Mouse (Mus musculus): ENCODE results near the gene Slc5a2. TPM values are rescaled to one million over a fixed set of nuclear protein-coding genes. Genes with fewer than 3 reads are reported as not detected.
A peak's percentile ranks its signal among the peaks of the same experiment; 100 is the strongest.

Slc5a2 gene
- total RNA-seq (2014; fragmentation: Nextera tagmentation) (not detected in 2 replicates), total RNA-seq (2017) (not detected in 2 replicates)

- ATAC-seq (replicated peaks; ENCODE audit: poor library complexity, severe bottlenecking), result no peak
Observed at GRCm38 (mm10) chr7:128265411-128265810, at the start of gene Slc5a2. Gene Slc5a2, plus strand, starts transcription at chr7:128265657.

GRCm38 (mm10) chr7:128219952-128220351 is 45.5 kb upstream of the Slc5a2 start:
- no peak for ATAC-seq (replicated peaks; ENCODE audit: poor library complexity, severe bottlenecking)

- ATAC-seq (replicated peaks; ENCODE audit: poor library complexity, severe bottlenecking), result no peak
Observed at GRCm38 (mm10) chr7:128220936-128221335, 44.5 kb upstream of the Slc5a2 start.

GRCm38 (mm10) chr7:128231741-128232140 is 33.7 kb upstream of the Slc5a2 start:
- ATAC-seq (replicated peaks; ENCODE audit: poor library complexity, severe bottlenecking), result peak; percentile 87

- ATAC-seq (replicated peaks; ENCODE audit: poor library complexity, severe bottlenecking), result no peak
Observed at GRCm38 (mm10) chr7:128234796-128235195, 30.7 kb upstream of the Slc5a2 start.

GRCm38 (mm10) chr7:128235481-128235880 is 30.0 kb upstream of the Slc5a2 start:
- ATAC-seq (replicated peaks; ENCODE audit: poor library complexity, severe bottlenecking), result no peak

GRCm38 (mm10) chr7:128236426-128236825 is 29.0 kb upstream of the Slc5a2 start:
- ATAC-seq (replicated peaks; ENCODE audit: poor library complexity, severe bottlenecking), result no peak

- peak; percentile 17; the same call in 1 of the 2 replicates for ATAC-seq (replicated peaks; ENCODE audit: poor library complexity, severe bottlenecking)
Observed at GRCm38 (mm10) chr7:128236856-128237592, 28.4 kb upstream of the Slc5a2 start, which contains the start of gene Armc5. Gene Armc5, plus strand, starts transcription at chr7:128237342.

- no peak for ATAC-seq (replicated peaks; ENCODE audit: poor library complexity, severe bottlenecking)
Observed at GRCm38 (mm10) chr7:128237593-128237926, 27.9 kb upstream of the Slc5a2 start.

- ATAC-seq (replicated peaks; ENCODE audit: poor library complexity, severe bottlenecking), result peak; percentile 77
Observed at GRCm38 (mm10) chr7:128237927-128238778, 27.3 kb upstream of the Slc5a2 start, which contains the start of gene 9130023H24Rik. Gene 9130023H24Rik, minus strand, starts transcription at chr7:128238031.

GRCm38 (mm10) chr7:128238991-128239390 is 26.5 kb upstream of the Slc5a2 start:
- ATAC-seq (replicated peaks; ENCODE audit: poor library complexity, severe bottlenecking), result no peak

GRCm38 (mm10) chr7:128240131-128240784 is 25.2 kb upstream of the Slc5a2 start:
- no peak for ATAC-seq (replicated peaks; ENCODE audit: poor library complexity, severe bottlenecking)

GRCm38 (mm10) chr7:128242331-128242730 is 23.1 kb upstream of the Slc5a2 start:
- no peak for ATAC-seq (replicated peaks; ENCODE audit: poor library complexity, severe bottlenecking)

GRCm38 (mm10) chr7:128243921-128244320 is 21.5 kb upstream of the Slc5a2 start:
- ATAC-seq (replicated peaks; ENCODE audit: poor library complexity, severe bottlenecking), result no peak

GRCm38 (mm10) chr7:128244410-128245025 is 20.9 kb upstream of the Slc5a2 start:
- no peak for ATAC-seq (replicated peaks; ENCODE audit: poor library complexity, severe bottlenecking)

GRCm38 (mm10) chr7:128245547-128245946 is 19.9 kb upstream of the Slc5a2 start:
- no peak for ATAC-seq (replicated peaks; ENCODE audit: poor library complexity, severe bottlenecking)

GRCm38 (mm10) chr7:128246496-128247391 is 18.7 kb upstream of the Slc5a2 start, which contains the start of gene Tgfb1i1:
Gene Tgfb1i1, plus strand, starts transcription at chr7:128246812.
- ATAC-seq (replicated peaks; ENCODE audit: poor library complexity, severe bottlenecking), result no peak

GRCm38 (mm10) chr7:128247443-128247842 is 18.0 kb upstream of the Slc5a2 start:
- peak; percentile 65 for ATAC-seq (replicated peaks; ENCODE audit: poor library complexity, severe bottlenecking)

All from granulocyte monocyte progenitor cell, adult 5-6 weeks (primary cell).